Mouse (Mus musculus): Measurements from ENCODE around the gene Tifa.

Gene Tifa

GRCm38 (mm10) chr3:127788919-127789318 is 686 bp upstream of the Tifa start:
- no peak for DNase-seq

DNA sequence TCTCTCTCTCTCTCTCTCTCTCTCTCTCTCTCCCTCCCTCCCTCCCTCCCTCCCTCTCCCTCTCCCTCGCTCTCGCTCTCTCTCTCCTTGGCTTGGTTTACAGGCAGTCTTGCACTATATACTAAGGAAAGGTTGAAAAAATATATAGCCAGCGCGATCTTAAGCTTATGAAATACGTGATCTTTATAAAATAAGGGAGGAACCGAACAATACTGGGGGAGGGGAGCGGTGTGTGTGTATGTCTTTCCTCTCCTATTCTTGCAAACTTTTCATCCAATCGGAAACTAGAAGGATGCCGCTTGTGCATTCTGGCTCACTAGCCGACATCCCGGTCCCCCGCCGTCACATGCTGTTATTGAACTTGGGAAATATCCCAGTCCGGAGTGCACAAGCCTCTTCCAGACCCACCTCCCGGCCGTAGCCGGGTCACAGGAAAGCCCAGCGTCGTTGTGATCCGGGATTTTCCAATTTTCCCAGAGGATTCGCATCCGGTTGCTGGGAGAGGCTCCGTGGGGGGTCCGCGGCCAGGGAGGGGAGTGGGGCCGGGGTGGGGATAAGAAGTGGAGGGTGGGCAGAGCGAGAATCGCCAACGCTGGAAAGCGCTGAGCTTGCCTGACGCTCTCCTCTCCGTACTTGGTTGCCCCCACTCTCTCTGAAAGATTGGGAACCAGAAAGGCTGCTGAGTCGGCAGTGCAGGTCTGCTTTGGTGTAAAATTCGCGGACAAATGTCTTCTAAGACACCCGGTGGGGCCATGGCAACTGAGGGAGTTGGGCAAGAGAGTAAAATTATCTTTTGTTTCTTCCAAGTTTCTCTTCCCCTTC is 840 bp downstream of the Tifa start:
- no peak for DNase-seq

DNA sequence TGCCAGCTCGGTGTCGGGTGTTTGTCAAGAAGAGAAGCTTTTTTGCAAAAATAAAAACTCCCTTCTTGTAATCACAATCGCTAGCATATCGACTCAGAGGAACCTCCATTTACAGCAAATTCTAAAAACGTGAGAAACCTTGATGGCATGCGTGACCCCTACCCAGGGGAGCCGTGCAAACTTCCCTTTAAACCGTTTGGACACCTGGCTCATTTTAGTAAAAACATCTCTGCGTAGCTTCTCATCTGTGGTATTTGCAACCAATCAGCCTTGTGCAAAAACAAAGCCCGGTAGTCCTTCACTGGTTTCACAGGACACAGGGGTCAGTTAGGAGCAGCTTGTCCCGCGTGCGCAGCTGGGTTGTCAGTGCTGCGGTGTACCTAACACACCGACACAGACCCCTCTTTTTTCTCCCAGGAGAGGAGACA is 1.5 kb downstream of the Tifa start:
- DNase-seq: no peak

DNA sequence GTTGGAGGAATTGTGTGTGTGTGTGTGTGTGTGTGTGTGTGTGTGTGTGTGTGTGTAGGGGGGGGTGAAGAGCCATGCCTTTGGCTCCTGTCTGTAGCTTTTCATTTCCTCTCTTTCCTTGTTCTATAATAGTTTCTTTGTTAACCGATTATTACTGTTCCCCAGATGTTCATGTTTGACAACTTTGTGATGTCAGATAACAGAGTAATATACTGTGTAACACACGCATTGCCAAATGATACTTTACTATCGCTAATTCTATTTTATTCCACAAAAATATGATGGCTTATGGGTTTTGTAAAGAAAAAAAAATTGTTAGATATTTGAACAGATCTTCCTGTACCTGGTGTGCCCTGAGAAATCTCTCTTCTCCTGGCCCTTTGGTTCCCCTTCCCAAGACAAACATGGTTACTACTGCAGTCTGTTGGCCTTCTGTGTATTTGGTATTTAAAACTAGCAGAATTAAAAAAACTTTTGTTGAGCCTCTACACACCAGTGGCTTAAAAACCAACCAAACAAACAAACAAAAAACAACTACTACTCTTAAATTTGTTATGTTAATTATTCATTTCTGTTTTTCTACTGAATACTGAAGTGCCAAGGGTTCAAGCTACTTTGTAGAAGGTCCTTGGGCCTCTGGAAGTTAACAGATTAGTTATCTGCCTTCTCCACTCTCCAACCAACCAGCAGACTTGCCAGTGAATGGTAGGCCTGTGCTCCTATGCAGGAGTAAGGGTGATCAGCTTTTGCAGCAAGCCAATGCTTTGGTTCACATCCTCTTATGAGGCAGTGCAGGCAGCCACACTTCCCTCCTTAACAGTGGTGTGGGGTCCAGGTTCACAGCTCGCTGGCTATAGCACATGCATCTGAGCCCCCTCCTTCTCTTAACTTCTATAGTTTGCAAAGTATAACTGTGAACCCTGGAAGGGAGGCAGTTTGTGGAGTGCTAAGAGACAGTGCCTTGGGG is 2.3 kb downstream of the Tifa start:
- no peak for DNase-seq

- DNase-seq: no peak
Measured at GRCm38 (mm10) chr3:127793022-127793421, 3.4 kb downstream of the Tifa start.

DNA sequence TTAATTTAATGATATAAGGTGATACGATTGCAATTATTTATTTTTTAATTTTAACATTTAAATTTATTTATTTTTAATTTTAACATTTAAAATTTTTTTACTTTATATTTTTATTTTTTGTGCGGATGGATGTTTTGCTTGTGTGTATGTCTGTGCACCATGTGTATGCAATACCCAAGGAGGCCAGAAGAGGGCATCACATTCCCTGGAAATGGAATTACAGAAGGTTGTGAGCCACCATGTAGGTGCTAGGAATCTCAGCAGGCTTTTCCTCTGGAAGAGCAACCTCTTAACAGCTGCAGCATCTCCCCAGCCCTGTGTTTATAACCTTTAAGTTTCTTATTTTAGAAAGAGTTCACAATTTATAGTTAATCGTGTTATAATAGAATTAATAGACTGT is 6.2 kb downstream of the Tifa start:
- no peak for DNase-seq

DNA sequence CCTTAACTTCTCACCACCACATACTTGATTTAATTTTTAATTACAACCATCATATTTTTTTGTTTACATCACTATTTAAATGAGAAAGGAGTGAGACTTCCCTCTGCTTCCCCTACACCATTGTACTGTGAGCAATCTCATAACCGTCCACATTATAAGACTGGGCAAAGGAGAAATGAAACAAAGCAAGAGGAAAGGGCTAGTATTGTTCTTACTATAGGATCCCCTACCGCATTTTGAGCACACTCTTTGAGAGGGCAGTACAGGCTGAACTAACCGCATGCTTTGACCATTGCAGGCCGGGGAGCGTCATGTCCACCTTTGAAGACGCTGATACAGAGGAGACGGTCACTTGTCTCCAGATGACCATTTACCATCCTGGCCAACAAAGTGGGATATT is 6.7 kb downstream of the Tifa start:
- no peak for DNase-seq

DNA sequence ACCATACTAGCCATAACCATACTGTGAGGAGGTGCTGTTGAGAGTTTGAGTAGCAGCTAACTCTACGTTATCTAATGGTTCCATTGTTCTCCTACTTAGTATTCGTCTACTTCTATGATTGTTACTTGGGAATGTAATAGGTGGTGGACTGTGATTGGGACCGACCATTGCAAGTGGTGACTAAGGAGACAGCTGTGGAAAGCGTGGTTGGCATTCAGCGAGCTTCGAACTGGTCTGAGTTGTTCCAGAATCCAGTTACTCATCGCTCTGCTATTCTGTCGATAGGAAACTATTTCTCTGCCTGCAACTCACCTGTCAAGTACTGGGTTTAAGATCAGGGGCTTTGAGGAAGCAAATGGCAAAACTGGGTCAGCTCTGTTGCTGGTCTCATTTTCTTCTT is 11.6 kb downstream of the Tifa start:
- no peak for DNase-seq

- peak; percentile 27 for DNase-seq
Measured at GRCm38 (mm10) chr3:127802814-127803213, 13.2 kb downstream of the Tifa start.

- DNase-seq: no peak
Measured at GRCm38 (mm10) chr3:127804439-127804838, 14.8 kb downstream of the Tifa start.

DNA sequence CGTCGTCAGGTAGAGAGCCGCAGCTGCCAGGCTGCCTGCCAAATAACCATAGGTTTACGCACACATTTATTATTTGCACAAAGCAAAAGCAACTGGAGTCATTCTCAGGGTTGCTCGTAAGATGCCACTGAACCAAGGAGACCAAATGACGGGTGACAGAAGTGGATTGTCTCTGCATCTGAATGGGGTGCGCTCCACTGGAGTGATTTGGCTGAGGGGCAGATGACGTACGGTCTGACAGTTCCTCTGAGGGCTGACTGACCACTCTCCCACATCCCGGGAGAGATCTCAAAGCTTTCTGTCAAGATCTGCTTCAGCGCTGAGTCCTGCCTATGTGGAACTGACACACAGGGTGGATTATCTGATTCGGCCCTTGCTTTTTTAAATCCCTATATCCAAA is 15.5 kb downstream of the Tifa start:
- no peak for DNase-seq

DNA sequence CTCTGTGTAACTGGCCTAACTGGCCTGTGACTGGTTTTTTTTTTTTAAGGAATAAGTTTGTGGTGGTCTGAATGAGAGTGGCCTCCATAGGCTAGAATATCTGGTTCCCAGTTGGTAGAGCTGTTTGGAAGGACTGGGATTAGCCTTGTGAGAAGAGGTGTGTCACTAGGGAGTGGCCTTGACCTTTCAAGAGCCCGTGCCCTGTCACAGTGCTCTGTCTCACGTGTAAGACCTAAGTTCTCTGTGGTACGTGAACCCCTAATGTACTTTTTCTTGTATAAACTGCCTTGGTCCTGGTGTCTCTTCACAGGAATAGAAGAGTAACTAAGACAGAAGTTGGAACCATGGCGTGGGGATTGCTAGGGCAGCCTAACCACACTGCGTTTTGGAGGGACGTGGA is 16.4 kb downstream of the Tifa start:
- no peak for DNase-seq

GRCm38 (mm10) chr3:127807846-127808245 is 18.2 kb downstream of the Tifa start:
- no peak for DNase-seq

DNA sequence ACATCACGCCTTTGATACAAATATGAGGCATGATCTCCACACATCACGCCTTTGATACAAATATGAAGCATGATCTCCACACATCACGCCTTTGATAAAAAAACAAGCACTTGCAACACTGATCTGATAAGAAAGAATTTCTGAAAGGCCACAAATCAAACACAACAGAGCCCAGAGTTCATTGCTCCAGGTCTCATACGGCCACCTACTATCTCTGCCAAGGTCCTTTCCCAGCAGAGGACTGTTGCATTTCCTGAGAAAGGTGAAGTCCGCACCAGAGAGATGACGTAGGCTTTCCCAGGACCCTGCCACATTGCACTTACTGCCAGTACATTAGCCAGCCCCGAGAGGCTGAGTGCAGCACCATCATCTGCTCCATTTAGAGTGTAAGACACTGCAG is 19.5 kb downstream of the Tifa start:
- no peak for DNase-seq

GRCm38 (mm10) chr3:127817120-127817683 is 27.6 kb downstream of the Tifa start:
- no peak for DNase-seq

GRCm38 (mm10) chr3:127818694-127819663 is 29.4 kb downstream of the Tifa start:
- no peak for DNase-seq

GRCm38 (mm10) chr3:127820400-127820799 is 30.8 kb downstream of the Tifa start:
- DNase-seq: no peak

- DNase-seq: no peak
Measured at GRCm38 (mm10) chr3:127821209-127821608, 31.6 kb downstream of the Tifa start.

- DNase-seq: no peak
Measured at GRCm38 (mm10) chr3:127823886-127824863, 34.6 kb downstream of the Tifa start.

DNA sequence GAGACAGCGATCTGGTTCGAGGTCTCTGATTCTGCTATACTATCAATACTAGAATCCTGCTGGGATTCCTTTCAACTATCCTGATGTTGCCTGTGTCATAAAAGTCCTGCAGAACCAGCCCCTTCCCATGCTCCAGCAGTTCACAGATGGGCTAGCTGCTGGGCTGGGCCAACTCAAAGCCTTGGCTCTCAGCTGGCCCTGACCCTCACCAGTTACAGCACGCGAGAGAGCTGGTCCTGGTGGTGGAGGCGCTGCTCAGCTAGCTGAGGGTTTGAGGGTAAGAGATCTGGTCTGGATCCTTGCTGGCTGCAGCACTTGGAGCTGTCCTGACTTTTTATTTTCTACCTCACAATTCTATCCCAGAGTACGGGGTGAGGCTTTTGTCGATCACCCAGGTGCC is 36.9 kb downstream of the Tifa start:
- DNase-seq: no peak

- DNase-seq: no peak
Measured at GRCm38 (mm10) chr3:127827123-127827522, 37.5 kb downstream of the Tifa start.

Measured in right cerebral cortex, adult 18-20 months (tissue).